Mouse (Mus musculus): Measurements from ENCODE around the gene P2rx7. TPM values are rescaled to one million over a fixed set of nuclear protein-coding genes. Genes with fewer than 3 reads are reported as not detected.

P2rx7 gene
- total RNA-seq (2021) = 1 to 10 TPM; 6.2 to 7.7 TPM
- long read RNA-seq, experiment 1, partial matches to known transcripts = 0 of 1 reads
- long read RNA-seq, experiment 1, other reads (novel, unspliced or antisense) = 0 of 1 reads
- long read RNA-seq, experiment 2, full-length matches to known transcripts = 2 of 3 reads
- long read RNA-seq, experiment 2, partial matches to known transcripts = 1 of 3 reads
- long read RNA-seq, experiment 2, other reads (novel, unspliced or antisense) = 0 of 3 reads

DNA sequence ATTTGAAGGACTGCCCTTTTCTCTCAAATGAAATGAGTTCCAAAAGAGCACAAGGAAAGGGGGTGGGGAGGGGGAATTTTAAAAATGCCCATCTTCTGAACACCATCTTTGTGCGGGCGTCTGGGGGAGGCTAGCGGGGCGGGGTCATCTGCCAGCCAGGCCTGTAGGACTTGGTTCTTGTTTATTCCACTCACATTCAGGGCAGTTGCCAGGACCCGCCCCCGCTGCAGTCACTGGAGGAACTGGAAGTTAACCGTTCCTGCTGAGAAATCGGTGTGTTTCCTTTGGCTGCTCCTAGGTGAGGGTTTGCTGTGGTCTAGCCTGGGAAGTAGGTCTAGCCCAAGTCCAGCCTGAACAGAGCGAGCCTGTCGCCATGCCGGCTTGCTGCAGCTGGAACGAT is at the start of gene P2rx7:
Gene P2rx7, plus strand, starts transcription at position 211 of the 400 bp plus-strand sequence.
- DNase-seq (ENCODE audit: extremely low spot score in 1 of 2, low spot score in 2 of 2) = peak; percentile 51 to 60
- H3K27ac ChIP-seq = peak within 1 kb of the TSS; percentile 70
- H3K4me3 ChIP-seq = peak within 1 kb of the TSS; percentile 42
- intact Hi-C loops (cut with DNase I) = loop anchor here (5.0 kb wide), 1 partner anchor 84 kb away; no protein-coding TSS in a partner anchor
- no peak for TF ChIP-seq CTCF (IDR thresholded peaks at IDR 0.05)

DNA sequence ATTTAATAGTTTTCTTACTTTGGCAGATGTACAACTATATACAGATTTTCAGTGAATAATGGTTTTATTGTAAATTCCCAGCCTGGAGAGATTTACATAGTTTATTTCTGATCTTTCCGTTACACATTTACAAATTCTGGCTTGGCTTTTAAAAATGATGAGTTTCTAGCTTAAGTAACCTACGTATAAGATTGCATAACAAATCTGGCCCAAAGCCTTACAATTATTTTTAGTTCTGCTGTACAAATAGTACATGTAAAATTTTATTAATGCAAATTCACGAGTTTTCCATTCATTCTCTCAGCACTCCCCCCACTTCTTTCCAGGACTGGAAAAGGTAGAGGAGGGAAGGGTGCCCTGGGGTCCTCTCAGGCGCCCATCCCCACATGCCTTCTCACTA is 48.2 kb upstream of the P2rx7 start:
- no peak overlapping the region for H3K27ac ChIP-seq
- no peak for TF ChIP-seq CTCF (IDR thresholded peaks at IDR 0.05)
- intact Hi-C loops (cut with DNase I) = no loop called here
- no peak for DNase-seq (ENCODE audit: extremely low spot score in 1 of 2, low spot score in 2 of 2)
- H3K4me3 ChIP-seq = no peak overlapping the region

DNA sequence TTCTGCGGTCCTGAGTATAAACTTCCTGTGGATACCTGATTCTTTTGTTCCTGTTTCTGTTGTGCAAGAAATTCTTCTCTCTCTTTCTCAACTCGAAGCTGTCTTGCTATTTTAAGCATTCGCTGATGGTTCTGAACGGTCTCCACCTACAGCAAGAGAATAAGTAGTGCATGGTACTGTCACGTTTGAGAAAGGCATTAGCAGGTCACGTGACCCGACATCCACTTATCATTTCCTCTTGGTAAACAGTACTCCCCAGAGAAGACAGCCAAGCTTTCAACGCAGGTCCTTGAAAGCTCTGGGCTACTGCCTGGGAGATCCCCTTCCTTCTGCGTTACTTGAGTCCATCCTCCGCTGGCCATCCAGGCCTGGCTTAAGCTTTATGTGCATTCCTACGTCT is 41.5 kb upstream of the P2rx7 start:
- intact Hi-C loops (cut with DNase I) = no loop called here
- Histone ChIP-seq H3K4me3 (no peak overlapping the region), H3K27ac (peak overlapping the region; percentile 16)
- no peak for DNase-seq (ENCODE audit: extremely low spot score in 1 of 2, low spot score in 2 of 2)
- no peak; the same call in 1 of the 2 replicates for TF ChIP-seq CTCF (IDR thresholded peaks at IDR 0.05)

DNA sequence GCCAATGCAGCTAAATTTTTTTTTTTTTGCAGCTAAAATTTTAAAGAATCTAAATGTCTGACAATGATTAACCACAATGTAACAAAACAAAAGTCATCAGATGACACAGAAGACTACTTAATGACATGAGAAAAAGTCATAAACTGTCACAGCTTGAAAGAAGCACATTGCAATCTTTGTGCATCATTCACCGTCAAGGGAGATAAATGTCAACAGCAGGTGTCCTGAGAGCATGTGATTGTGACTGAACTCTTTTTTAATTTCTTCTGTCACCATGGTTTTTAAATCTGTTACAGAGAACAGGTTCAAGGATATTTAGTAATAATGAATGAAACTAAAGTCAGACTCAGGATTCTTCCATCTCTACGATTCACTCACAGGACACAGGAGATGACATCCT is 38.8 kb upstream of the P2rx7 start:
- TF ChIP-seq CTCF (IDR thresholded peaks at IDR 0.05) = no peak
- DNase-seq (ENCODE audit: extremely low spot score in 1 of 2, low spot score in 2 of 2) = no peak
- intact Hi-C loops (cut with DNase I) = no loop called here
- Histone ChIP-seq H3K4me3 (no peak overlapping the region), H3K27ac (no peak overlapping the region; the same call in 1 of the 2 replicates)

DNA sequence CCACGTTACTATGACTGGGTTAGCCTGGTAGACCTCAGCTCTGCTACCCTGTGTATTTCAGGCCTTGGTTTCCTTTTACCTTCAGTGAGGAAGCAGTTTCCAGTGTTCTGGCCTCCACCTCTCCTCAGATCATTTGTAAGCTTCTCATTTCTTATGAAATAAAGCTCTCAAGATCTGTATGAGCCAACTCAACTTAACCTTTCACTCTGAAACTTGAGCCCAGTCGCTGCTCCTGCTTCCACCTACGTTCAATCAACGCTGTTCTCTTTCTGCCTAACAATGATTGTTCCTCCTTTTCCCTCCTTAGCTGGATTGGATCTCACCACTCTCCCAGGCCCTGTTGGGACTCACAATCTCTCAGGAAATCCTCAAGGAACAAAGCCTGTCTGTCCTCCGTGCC is 32.1 kb upstream of the P2rx7 start:
- intact Hi-C loops (cut with DNase I) = loop anchor here (5.0 kb wide), 2 partner anchors 44 to 64 kb away; no protein-coding TSS in a partner anchor
- H3K27ac ChIP-seq = no peak overlapping the region; the same call in 1 of the 2 replicates
- no peak overlapping the region for H3K4me3 ChIP-seq
- no peak for DNase-seq (ENCODE audit: extremely low spot score in 1 of 2, low spot score in 2 of 2)
- no peak for TF ChIP-seq CTCF (IDR thresholded peaks at IDR 0.05)

DNA sequence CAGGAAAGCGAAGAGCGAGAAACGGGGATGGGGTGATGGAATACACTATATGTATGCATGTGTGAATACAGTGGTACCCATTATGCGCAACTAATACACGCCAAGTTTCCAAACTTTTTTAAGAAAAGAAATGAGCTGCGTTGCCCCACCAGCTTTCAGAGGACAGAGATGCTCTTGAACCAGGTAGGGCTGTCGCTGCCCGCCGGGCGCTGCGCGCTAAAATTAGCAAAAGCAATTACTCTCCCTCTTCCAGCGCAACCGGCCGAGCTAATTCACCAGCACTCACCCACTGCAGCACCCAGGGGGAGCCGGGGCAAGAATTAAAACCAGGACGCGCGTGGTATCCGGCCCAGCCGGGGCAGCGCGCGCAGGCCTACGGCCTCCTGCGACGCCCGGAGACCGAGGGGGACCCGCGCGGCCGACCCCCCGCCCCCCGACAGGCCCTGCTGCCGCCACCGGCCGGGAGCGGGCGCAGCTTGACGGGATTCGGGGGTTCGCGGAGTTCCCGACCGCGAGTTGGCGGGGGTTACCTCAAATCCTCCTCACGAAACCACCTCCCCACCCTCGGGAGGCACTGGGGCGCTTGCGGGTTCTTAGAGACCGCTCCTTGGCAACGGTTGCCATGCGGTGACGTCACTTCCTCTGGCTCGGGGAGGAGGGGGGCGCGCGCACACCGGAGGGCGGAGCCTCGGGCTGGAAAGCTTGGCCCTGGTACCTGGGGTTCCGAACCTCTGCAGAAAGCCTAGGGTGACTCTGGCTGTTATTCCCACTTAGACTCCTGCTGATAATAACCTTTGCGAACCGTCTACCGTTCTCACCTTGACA is 29.6 kb upstream of the P2rx7 start, which contains the start of gene Ift81:
Gene Ift81, minus strand, starts transcription at position 611 of the 825 bp plus-strand sequence.
- peak; percentile 96 to 97 for DNase-seq (ENCODE audit: extremely low spot score in 1 of 2, low spot score in 2 of 2)
- no peak; the same call in 1 of the 2 replicates for TF ChIP-seq CTCF (IDR thresholded peaks at IDR 0.05)
- intact Hi-C loops (cut with DNase I) = loop anchor here (5.0 kb wide), 2 partner anchors 47 to 67 kb away; no protein-coding TSS in a partner anchor
- H3K4me3 ChIP-seq = peak within 1 kb of the TSS; percentile 88
- H3K27ac ChIP-seq = peak within 1 kb of the TSS; percentile 96

DNA sequence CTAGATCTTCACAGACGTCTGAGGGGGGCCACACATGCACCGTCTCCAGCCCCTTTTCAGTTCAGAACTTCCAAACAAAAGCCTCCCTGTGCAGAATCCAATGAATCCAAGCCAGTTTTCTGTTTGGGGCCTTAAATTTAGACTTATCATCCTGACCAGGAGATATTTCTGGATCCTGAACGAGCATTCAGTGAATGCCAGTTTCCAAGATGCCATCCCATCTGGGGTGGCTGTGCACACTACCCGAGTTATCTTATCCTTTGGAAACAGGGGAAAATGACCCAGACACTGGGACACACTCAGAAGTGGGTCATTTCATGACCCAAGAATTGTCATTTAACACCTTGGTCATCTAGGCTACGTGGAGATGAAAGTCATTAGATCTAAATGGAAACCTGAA is 26.0 kb upstream of the P2rx7 start:
- Histone ChIP-seq H3K27ac (peak overlapping the region; percentile 80), H3K4me3 (no peak overlapping the region)
- TF ChIP-seq CTCF (IDR thresholded peaks at IDR 0.05) = no peak
- intact Hi-C loops (cut with DNase I) = no loop called here
- no peak for DNase-seq (ENCODE audit: extremely low spot score in 1 of 2, low spot score in 2 of 2)

DNA sequence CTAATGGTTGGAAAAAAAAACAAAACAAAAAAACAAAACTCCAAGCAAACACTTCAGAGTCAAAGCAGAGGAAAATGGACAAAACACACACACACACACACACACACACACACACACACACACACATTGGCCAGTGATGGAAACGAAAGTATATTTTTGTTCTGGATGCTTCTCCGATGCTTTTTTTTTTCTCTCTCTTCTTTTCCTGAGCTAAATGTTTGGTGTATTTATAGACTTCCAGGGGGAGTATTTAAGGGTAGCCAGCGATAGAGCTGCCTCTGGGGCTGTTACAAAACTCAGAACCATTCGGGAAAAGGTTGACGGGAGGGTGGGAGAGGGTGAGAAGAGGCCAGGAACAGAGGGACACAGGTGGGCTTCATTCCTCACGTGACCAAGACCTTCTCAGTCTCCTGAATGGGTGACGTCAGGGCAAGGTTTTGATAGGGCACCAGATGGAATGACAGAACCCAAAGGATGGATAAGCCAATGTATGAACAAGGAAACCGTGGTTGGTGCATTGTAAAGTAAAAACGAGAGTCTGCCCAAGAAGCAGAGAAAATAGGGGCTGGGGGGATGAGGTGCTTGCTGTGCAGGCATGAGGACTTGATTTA is 23.9 kb upstream of the P2rx7 start:
- no peak for DNase-seq (ENCODE audit: extremely low spot score in 1 of 2, low spot score in 2 of 2)
- TF ChIP-seq CTCF (IDR thresholded peaks at IDR 0.05) = no peak
- intact Hi-C loops (cut with DNase I) = no loop called here
- H3K4me3 ChIP-seq = no peak overlapping the region
- H3K27ac ChIP-seq = peak overlapping the region; percentile 80

DNA sequence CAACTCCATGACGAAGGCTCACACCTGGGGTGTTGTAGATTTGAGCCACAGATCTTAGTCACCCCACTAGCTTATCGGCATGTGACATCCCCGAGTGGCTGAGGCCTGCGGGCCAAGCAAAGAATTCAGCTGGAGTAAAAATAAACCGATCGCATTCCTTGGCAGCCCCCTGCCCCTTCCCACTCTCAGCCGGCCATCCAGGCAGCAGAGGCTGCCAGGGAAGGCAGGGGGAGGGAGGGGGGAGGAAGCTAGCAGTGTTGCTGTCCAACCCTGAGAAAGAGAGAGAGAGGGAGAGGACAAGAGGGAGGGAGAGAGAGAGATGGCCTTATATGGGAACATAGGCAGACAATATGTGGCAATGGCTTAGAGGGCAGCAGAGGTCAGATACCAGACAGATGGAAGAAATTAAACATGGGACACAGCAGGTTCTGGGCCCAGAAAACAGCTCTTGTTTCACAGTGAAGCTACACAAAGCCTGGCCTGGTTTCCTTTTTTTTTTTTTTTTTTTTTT is 22.3 kb upstream of the P2rx7 start:
- TF ChIP-seq CTCF (IDR thresholded peaks at IDR 0.05) = no peak
- H3K4me3 ChIP-seq = no peak overlapping the region
- H3K27ac ChIP-seq = peak overlapping the region; percentile 76
- DNase-seq (ENCODE audit: extremely low spot score in 1 of 2, low spot score in 2 of 2) = no peak
- intact Hi-C loops (cut with DNase I) = no loop called here

DNA sequence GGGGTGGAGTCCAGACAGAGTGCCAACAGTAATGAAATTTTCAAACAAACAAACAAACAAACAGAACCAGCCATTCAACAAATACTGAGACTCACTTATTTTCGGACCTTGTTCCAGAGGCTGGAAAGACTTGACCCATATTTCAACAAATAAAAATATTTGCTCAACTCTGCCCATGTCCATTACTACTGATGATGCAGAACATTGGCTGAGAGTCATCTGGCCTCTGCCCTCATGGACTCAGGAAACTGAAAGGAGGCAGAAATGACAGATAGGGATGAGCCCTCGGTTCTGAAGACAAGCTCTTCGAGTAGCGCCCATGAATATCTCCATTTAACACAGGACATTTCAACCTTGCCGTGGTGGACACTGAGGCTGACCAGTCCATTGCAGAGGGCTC is 21.2 kb upstream of the P2rx7 start:
- no peak for DNase-seq (ENCODE audit: extremely low spot score in 1 of 2, low spot score in 2 of 2)
- no peak for TF ChIP-seq CTCF (IDR thresholded peaks at IDR 0.05)
- Histone ChIP-seq H3K27ac (no peak overlapping the region), H3K4me3 (no peak overlapping the region)
- intact Hi-C loops (cut with DNase I) = no loop called here

DNA sequence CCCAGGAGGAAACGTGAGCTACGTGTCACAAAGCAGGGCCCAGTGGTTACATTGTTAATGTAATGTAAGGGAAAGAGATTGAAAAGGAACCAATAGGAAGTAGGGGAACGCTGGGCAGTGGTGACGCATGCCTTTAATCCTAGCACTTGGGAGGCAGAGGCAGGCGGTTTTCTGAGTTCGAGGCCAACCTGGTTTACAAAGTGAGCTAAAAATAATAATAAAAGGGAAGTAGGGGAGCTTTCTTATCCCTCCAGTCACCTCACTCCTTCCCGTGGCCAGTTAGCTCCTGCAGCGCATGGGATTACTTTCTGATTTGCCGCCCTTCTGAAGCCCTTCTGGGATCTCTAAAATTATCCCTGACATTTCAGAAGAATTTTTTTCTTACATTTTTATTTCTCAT is 19.9 kb upstream of the P2rx7 start:
- intact Hi-C loops (cut with DNase I) = no loop called here
- H3K27ac ChIP-seq = no peak overlapping the region
- no peak for TF ChIP-seq CTCF (IDR thresholded peaks at IDR 0.05)
- DNase-seq (ENCODE audit: extremely low spot score in 1 of 2, low spot score in 2 of 2) = no peak
- no peak overlapping the region for H3K4me3 ChIP-seq

Data from left cerebral cortex, adult 2 months (tissue).